Mouse (Mus musculus): Measurements from ENCODE around the gene B4galnt2. TPM values are rescaled to one million over a fixed set of nuclear protein-coding genes. Genes with fewer than 3 reads are reported as not detected.

Gene B4galnt2
- polyA plus RNA-seq, 1 experiment: not detected

- peak within 1 kb of the TSS; percentile 76; the same call in 1 of the 2 replicates for H3K27ac ChIP-seq (ENCODE audit: insufficient read depth, low read length)
- no peaks in the 10 kb centered on the region for H3K4me1 ChIP-seq (ENCODE audit: control insufficient read depth, insufficient read depth, low read length)
- TF ChIP-seq CTCF (IDR thresholded peaks at IDR 0.05; ENCODE audit: extremely low read depth, insufficient read depth, low read length) (no peak), POLR2A (IDR thresholded peaks at IDR 0.05; ENCODE audit: extremely low read depth, insufficient read depth, low read length) (peak; percentile 37; the same call in 1 of the 2 replicates)
- H3K4me3 ChIP-seq (ENCODE audit: insufficient read depth, low read length): peak within 1 kb of the TSS; percentile 98
Observed at GRCm38 (mm10) chr11:95824071-95824876, 90.4 kb downstream of the B4galnt2 start, which contains the start of gene Phospho1. TSS of gene Phospho1 (plus strand) at chr11:95824499.

GRCm38 (mm10) chr11:95822437-95822836, 92.3 kb downstream of the B4galnt2 start:
- TF ChIP-seq CTCF (IDR thresholded peaks at IDR 0.05; ENCODE audit: extremely low read depth, insufficient read depth, low read length) (no peak), POLR2A (IDR thresholded peaks at IDR 0.05; ENCODE audit: extremely low read depth, insufficient read depth, low read length) (no peak)
- H3K4me1 ChIP-seq (ENCODE audit: control insufficient read depth, insufficient read depth, low read length): no peaks in the 10 kb centered on the region
- H3K27ac ChIP-seq (ENCODE audit: insufficient read depth, low read length): no peak overlapping the region
- H3K4me3 ChIP-seq (ENCODE audit: insufficient read depth, low read length): no peak overlapping the region

DNA sequence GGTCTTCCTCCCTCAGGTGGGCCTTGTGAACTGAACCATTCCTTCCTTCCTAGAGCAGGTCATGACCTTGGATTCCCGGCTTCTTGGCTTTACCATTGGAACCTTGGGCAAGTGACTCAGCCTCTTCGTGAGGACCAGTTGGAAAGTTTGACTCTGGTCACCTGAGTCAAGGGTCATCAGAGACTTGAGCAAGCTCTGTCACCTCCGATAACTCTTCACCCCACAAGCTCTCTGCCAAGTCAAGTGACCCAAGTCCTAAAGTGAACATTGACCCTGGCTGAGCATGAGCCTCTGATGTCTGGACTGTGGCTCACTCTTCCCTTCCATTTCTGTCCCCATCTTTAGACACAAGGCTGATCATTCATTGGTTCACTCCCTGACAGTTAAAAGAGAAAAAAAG, 93.2 kb downstream of the B4galnt2 start:
- H3K27ac ChIP-seq (ENCODE audit: insufficient read depth, low read length): no peak overlapping the region
- TF ChIP-seq CTCF (IDR thresholded peaks at IDR 0.05; ENCODE audit: extremely low read depth, insufficient read depth, low read length) (no peak), POLR2A (IDR thresholded peaks at IDR 0.05; ENCODE audit: extremely low read depth, insufficient read depth, low read length) (no peak)

GRCm38 (mm10) chr11:95819138-95819537, 95.6 kb downstream of the B4galnt2 start:
- Histone ChIP-seq H3K4me1 (ENCODE audit: control insufficient read depth, insufficient read depth, low read length) (no peaks in the 10 kb centered on the region), H3K27ac (ENCODE audit: insufficient read depth, low read length) (no peak overlapping the region), H3K4me3 (ENCODE audit: insufficient read depth, low read length) (no peak overlapping the region)
- TF ChIP-seq POLR2A (IDR thresholded peaks at IDR 0.05; ENCODE audit: extremely low read depth, insufficient read depth, low read length): no peak
- no peak for TF ChIP-seq CTCF (IDR thresholded peaks at IDR 0.05; ENCODE audit: extremely low read depth, insufficient read depth, low read length)

More for the DNA sequence above, 93.2 kb downstream of the B4galnt2 start:
- no peak overlapping the region for H3K4me3 ChIP-seq (ENCODE audit: insufficient read depth, low read length)
- no peaks in the 10 kb centered on the region for H3K4me1 ChIP-seq (ENCODE audit: control insufficient read depth, insufficient read depth, low read length)

Other genes starting within 250 kb of the B4galnt2 start
- gene Phb, start 247.9 kb downstream of the B4galnt2 start, polyA plus RNA-seq (2012; rRNA removed): 128 and 129 TPM in 2 replicates
- gene Zfp652, start 202.2 kb downstream of the B4galnt2 start, polyA plus RNA-seq (2012; rRNA removed): 21.2 and 21.5 TPM in 2 replicates
- 0.40 and 0.51 TPM in 2 replicates for gene B130006D01Rik, start 191.3 kb downstream of the B4galnt2 start, polyA plus RNA-seq (2012; rRNA removed)
- gene Phospho1, start 90.4 kb downstream of the B4galnt2 start, polyA plus RNA-seq (2012; rRNA removed): 72.8 and 74.3 TPM in 2 replicates
- 9.4 and 11.0 TPM in 2 replicates for gene Gngt2, start 77.7 kb downstream of the B4galnt2 start, polyA plus RNA-seq (2012; rRNA removed)
- gene Abi3, start 72.4 kb downstream of the B4galnt2 start, polyA plus RNA-seq (2012; rRNA removed): 9.6 and 11.8 TPM in 2 replicates
- 0.02 and 0.15 TPM in 2 replicates for gene Igf2bp1, start 91.0 kb upstream of the B4galnt2 start, polyA plus RNA-seq (2012; rRNA removed)
- not detected in 2 replicates for gene Gip, start 109.7 kb upstream of the B4galnt2 start, polyA plus RNA-seq (2012; rRNA removed)
- 94.2 and 96.9 TPM in 2 replicates for gene Snf8, start 120.0 kb upstream of the B4galnt2 start, polyA plus RNA-seq (2012; rRNA removed)
- 47.7 and 49.4 TPM in 2 replicates for gene Ube2z, start 150.5 kb upstream of the B4galnt2 start, polyA plus RNA-seq (2012; rRNA removed)
- 448 and 494 TPM in 2 replicates for gene Atp5g1, start 160.8 kb upstream of the B4galnt2 start, polyA plus RNA-seq (2012; rRNA removed)
- gene Calcoco2, start 197.1 kb upstream of the B4galnt2 start, polyA plus RNA-seq (2012; rRNA removed): not detected in 2 replicates
- gene Ttll6, start 218.9 kb upstream of the B4galnt2 start, polyA plus RNA-seq (2012; rRNA removed): 0.15 and 0.27 TPM in 2 replicates

All from cortical plate, adult 2 months (tissue).